Mouse (Mus musculus): ENCODE results near the gene Fam71f2.

- no peak for TF ChIP-seq CTCF (IDR thresholded peaks at IDR 0.05; ENCODE audit: low read depth, low read length)
- TF ChIP-seq POLR2A (IDR thresholded peaks at IDR 0.05; ENCODE audit: borderline replicate concordance, low read depth, low read length): no peak
Measured at GRCm38 (mm10) chr6:29287481-29287880, 8.1 kb downstream of the Fam71f2 start.
